Mouse (Mus musculus) heart, embryonic 12.5 days (tissue): ENCODE measurements around the gene Med13. TPM values are rescaled to one million over a fixed set of nuclear protein-coding genes. Genes with fewer than 3 reads are reported as not detected.

Experiments used
- ATAC-seq: fragments of 200-750 bp; cut with Nextera tagmentation; 2 replicates; pipeline ENCODE4 v1.8.0; 2017; ENCODE audit warnings: moderate TSS enrichment, moderate library complexity; ENCODE audit not compliant: insufficient number of reproducible peaks, low FRiP score
- H3K27ac ChIP-seq: fragments of 300-500 bp; sonication (generic); 2 replicates; pipeline ENCODE4 v1.5.1; 2016; ENCODE audit warnings: mild to moderate bottlenecking, moderate library complexity; ENCODE audit not compliant: poor library complexity, severe bottlenecking
- H3K27me3 ChIP-seq: fragments of 300-500 bp; sonication (generic); replicated peaks from 2 replicates; pipeline ENCODE4 v1.6.1; 2016; ENCODE audit warnings: mild to moderate bottlenecking, moderate library complexity
- H3K36me3 ChIP-seq: fragments of 300-500 bp; sonication (generic); 2 replicates; pipeline ENCODE4 v1.6.1; 2016; ENCODE audit warnings: mild to moderate bottlenecking, moderate library complexity
- H3K4me1 ChIP-seq: fragments of 300-500 bp; sonication (generic); replicated peaks from 2 replicates; pipeline ENCODE4 v1.6.1; 2016; ENCODE audit warnings: mild to moderate bottlenecking
- H3K4me2 ChIP-seq: fragments of 300-500 bp; sonication (generic); 2 replicates; pipeline ENCODE4 v1.6.1; 2016; ENCODE audit warnings: mild to moderate bottlenecking, moderate library complexity
- H3K4me3 ChIP-seq: fragments of 300-500 bp; sonication (generic); 2 replicates; pipeline ENCODE4 v1.5.1; 2016; ENCODE audit warnings: mild to moderate bottlenecking
- H3K9ac ChIP-seq: fragments of 300-500 bp; sonication (generic); 2 replicates; pipeline ENCODE4 v1.6.1; 2016; ENCODE audit warnings: mild to moderate bottlenecking, moderate library complexity
- H3K9me3 ChIP-seq: fragments of 300-500 bp; sonication (generic); replicated peaks from 2 replicates; pipeline ENCODE4 v1.6.1; 2016; ENCODE audit warnings: mild to moderate bottlenecking, moderate library complexity
- WGBS: fragments of 180-500 bp; shearing (Covaris S2); methylation state at CpG from one replicate; pipeline ENCODE4 v1.1.7; 2016; 5-methylcytosine and 5-hydroxymethylcytosine counted together
- polyA plus RNA-seq: library from polyadenylated mRNA; unstranded; fragments of >200 nt; fragmentation: Nextera tagmentation; extraction: Ambion mirVana; gene quantifications from 2 replicates; pipeline ENCODE4 v1.2.1, GENCODE M21; 2016

Med13 gene
- 6.5 and 7.6 TPM in 2 replicates for polyA plus RNA-seq

DNA sequence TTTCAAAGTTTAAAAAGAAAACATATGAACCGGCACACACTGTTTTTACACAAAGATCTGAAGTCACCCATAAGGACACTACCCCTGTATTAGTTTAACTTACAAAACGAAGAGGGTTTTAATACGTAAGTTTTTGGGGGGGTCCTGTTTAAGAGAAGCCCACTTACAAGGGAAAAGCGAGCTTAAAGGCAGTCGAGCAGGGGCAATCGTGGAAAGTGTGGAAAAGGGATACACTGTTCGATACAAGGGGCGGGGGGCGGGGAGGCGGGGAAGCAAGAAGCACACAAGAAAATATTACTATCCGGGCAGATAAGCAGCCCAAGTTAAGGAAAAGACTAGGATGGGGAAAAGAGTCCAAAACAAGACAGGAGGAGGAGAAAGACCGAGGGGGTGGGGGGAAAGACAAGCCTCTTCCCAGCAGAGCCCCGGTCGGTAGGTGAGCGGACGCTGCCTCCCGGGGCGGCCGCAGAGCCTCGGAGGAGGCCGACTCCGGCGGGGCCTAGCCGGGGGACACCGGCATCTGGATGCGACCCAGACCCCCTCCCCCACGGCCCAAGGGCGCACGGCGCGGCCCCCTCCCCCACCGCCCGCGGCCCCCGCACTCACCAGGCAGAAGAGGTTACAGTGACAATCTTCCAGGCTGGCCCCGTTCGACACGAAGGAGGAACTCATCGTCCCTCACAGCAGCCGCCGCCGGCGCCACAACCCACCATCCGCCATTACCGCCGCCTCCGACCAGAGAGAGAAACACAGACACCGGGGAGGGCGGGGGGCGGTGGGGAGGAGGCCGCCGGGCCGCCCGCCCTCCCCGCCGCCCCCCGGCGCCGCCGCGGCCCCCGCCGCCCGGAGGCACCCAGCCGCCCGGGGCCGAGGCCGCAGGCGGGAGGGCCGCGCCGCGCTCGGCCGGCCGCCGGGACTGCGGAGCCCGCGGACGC is at the start of gene Med13:
Med13 (minus strand) TSS at position 749 of the 935 bp plus-strand sequence.
- Histone ChIP-seq H3K27ac (peak within 1 kb of the TSS; percentile 98), H3K4me2 (peak within 1 kb of the TSS; percentile 79), H3K4me3 (peak within 1 kb of the TSS; percentile 100), H3K9ac (peak within 1 kb of the TSS; percentile 99), H3K36me3 (peaks cover 11% of the 10 kb centered on the region), H3K9me3 (no peaks in the 10 kb centered on the region), H3K27me3 (no peaks in the 10 kb centered on the region), H3K4me1 (peaks cover 15% of the 10 kb centered on the region)
- 5% methylated on average over 63 of the region's 81 CpGs for WGBS
- ATAC-seq, result peak; percentile 69

DNA sequence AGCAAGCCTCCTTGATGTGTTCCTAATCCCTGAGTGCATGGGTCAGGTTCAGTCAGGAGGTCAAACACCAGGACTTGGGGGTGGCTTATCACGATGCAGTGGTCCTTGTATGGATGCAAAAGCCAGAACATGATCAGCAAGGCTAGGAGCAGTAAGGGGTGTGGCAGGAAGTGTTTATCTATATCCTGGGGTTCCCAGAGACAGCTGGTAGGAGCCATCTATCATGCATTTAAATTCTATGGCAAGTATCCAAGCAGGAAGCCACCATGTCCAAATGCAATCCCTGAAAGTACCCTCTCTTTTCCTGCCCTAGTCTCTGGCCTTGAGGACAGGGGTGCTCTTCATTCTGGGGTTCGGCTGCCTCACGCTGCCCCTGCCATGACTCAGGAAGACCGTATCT is 47.2 kb upstream of the Med13 start:
- Histone ChIP-seq H3K9ac (no peak overlapping the region), H3K4me2 (no peak overlapping the region), H3K36me3 (no peaks in the 10 kb centered on the region), H3K4me1 (peaks cover 10% of the 10 kb centered on the region; the same call in 1 of the 2 replicates), H3K9me3 (no peaks in the 10 kb centered on the region), H3K4me3 (no peak overlapping the region), H3K27me3 (no peaks in the 10 kb centered on the region), H3K27ac (no peak overlapping the region)
- ATAC-seq, result no peak
- WGBS, result 65% methylated on average over 4 of the region's 4 CpGs

DNA sequence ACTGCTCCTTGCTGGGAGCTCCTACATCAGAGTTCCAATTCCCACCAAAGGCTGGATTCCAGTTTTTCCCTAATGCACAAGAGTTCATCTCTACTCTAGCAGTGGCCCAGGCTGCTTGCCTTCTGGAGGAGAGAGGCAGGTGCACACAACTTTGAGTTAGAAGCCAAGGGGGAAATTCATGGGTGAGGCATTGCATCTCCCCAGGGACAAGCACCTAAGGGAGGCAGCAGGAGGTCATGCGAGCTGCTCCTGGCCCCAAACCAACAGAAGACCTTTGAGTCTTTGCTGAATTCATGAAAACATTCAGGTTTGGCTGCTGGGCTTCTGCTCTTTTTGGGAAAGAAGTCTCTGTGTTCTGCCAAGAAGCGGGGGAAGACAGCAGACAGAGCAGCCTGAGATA is 46.4 kb upstream of the Med13 start:
- H3K4me1 ChIP-seq, result peaks cover 10% of the 10 kb centered on the region; the same call in 1 of the 2 replicates
- H3K27ac ChIP-seq, result no peak overlapping the region
- 82% methylated on average over 2 of the region's 2 CpGs for WGBS
- no peak overlapping the region for H3K9ac ChIP-seq
- no peak overlapping the region for H3K4me2 ChIP-seq
- H3K9me3 ChIP-seq, result no peaks in the 10 kb centered on the region
- H3K4me3 ChIP-seq, result no peak overlapping the region
- ATAC-seq, result no peak
- H3K27me3 ChIP-seq, result no peaks in the 10 kb centered on the region
- H3K36me3 ChIP-seq, result no peaks in the 10 kb centered on the region

- H3K27me3 ChIP-seq, result no peaks in the 10 kb centered on the region
- peaks cover 14% of the 10 kb centered on the region for H3K4me1 ChIP-seq
- ATAC-seq, result no peak
- no peak overlapping the region for H3K4me3 ChIP-seq
- H3K9ac ChIP-seq, result no peak overlapping the region
- no peaks in the 10 kb centered on the region for H3K9me3 ChIP-seq
- H3K4me2 ChIP-seq, result no peak overlapping the region
- H3K27ac ChIP-seq, result no peak overlapping the region
- H3K36me3 ChIP-seq, result no peaks in the 10 kb centered on the region
- WGBS, result 82% methylated on average over 9 of the region's 9 CpGs
Measured at GRCm38 (mm10) chr11:86399241-86400107, 42.1 kb upstream of the Med13 start.

- peaks cover 11% of the 10 kb centered on the region for H3K4me1 ChIP-seq
- H3K36me3 ChIP-seq, result no peaks in the 10 kb centered on the region
- no peak overlapping the region for H3K4me3 ChIP-seq
- H3K27ac ChIP-seq, result no peak overlapping the region
- no peaks in the 10 kb centered on the region for H3K9me3 ChIP-seq
- no peaks in the 10 kb centered on the region for H3K27me3 ChIP-seq
- 63% methylated on average over 5 of the region's 5 CpGs for WGBS
- no peak overlapping the region for H3K9ac ChIP-seq
- ATAC-seq, result no peak
- H3K4me2 ChIP-seq, result no peak overlapping the region
Measured at GRCm38 (mm10) chr11:86396950-86397594, 39.7 kb upstream of the Med13 start.

DNA sequence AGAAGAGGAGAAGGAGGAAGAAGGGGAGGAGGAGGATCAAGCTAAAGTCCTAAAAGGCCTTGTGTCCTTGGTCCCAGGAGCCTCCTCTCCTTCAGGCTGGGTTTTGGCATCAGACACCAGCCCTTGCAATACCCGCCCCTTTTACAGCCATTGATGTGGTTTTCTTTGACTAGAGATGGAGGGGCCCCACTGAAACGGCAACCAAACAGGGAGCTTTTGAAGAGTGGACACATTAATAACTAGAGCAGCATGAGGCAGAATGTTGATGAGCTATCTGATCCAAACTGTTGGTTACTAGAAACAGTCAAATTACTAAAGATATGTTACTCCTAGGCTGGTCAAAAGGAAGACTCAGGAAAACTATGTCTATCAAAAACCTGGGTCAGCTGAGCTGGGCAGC is 39.1 kb upstream of the Med13 start:
- Histone ChIP-seq H3K9ac (no peak overlapping the region), H3K27me3 (no peaks in the 10 kb centered on the region), H3K36me3 (no peaks in the 10 kb centered on the region), H3K9me3 (no peaks in the 10 kb centered on the region), H3K4me3 (no peak overlapping the region), H3K4me2 (no peak overlapping the region), H3K4me1 (peaks cover 15% of the 10 kb centered on the region), H3K27ac (no peak overlapping the region)
- WGBS, result 68% methylated on average over 2 of the region's 2 CpGs
- no peak for ATAC-seq

- H3K9me3 ChIP-seq, result no peaks in the 10 kb centered on the region
- 0 out of 2 replicates have a peak overlapping the region, but pooled peaks have one; percentile 29 for H3K9ac ChIP-seq
- ATAC-seq, result no peak
- H3K4me2 ChIP-seq, result peak overlapping the region; percentile 50
- H3K27me3 ChIP-seq, result no peaks in the 10 kb centered on the region
- H3K36me3 ChIP-seq, result no peaks in the 10 kb centered on the region
- no peak overlapping the region for H3K4me3 ChIP-seq
- no peak overlapping the region for H3K27ac ChIP-seq
- peaks cover 16% of the 10 kb centered on the region for H3K4me1 ChIP-seq
- 4% methylated on average over 9 of the region's 9 CpGs for WGBS
Measured at GRCm38 (mm10) chr11:86395513-86396125, 38.2 kb upstream of the Med13 start.

DNA sequence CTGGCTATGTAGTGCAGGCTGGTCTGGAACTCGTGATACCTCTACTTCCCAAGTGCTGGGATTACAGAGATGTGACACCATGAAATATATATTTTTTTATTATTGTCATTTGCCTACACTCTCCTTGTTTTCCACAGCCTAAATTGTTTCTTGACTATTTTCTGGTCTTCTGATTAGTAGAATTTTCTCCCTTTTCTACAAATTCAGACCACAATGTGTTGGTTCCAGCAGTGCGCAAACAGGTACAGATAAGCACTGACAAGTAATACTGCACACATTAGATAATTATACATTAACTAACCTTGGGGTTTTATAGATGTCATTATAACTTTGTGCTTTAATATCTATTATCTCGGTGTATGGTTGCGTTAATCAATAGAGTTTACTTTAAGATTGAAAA is 37.7 kb upstream of the Med13 start:
- Histone ChIP-seq H3K9ac (no peak overlapping the region), H3K27ac (no peak overlapping the region), H3K4me1 (peaks cover 16% of the 10 kb centered on the region), H3K27me3 (no peaks in the 10 kb centered on the region), H3K4me3 (no peak overlapping the region), H3K36me3 (no peaks in the 10 kb centered on the region), H3K9me3 (no peaks in the 10 kb centered on the region), H3K4me2 (peak overlapping the region; percentile 50; the same call in 1 of the 2 replicates)
- no peak for ATAC-seq
- 82% methylated on average over 4 of the region's 4 CpGs for WGBS

- no peak overlapping the region for H3K9ac ChIP-seq
- no peak overlapping the region for H3K4me3 ChIP-seq
- H3K4me1 ChIP-seq, result peaks cover 25% of the 10 kb centered on the region
- WGBS, result 61% methylated on average over 7 of the region's 7 CpGs
- H3K4me2 ChIP-seq, result no peak overlapping the region
- no peaks in the 10 kb centered on the region for H3K9me3 ChIP-seq
- no peaks in the 10 kb centered on the region for H3K36me3 ChIP-seq
- H3K27ac ChIP-seq, result no peak overlapping the region
- H3K27me3 ChIP-seq, result no peaks in the 10 kb centered on the region
- no peak for ATAC-seq
Measured at GRCm38 (mm10) chr11:86391687-86392086, 34.3 kb upstream of the Med13 start.

DNA sequence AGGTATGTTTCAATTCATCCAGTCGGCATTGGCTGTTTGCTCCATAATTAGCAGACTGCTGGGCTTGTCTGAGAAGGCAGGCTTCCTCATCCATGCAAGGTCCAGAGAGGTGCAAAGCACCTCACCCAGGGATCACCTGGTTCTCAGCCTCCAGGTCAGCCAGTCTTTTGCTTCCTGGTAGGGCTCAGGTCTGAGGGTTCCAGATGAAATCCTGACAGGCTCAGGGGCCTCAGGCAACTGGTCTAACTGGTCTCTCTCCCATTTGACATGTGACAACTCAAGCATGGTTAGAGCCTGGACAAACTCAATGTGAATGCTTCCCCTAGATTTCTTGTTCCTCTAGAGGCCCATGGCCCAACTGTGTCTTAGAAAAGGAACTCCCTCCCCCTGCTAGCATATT is 32.9 kb upstream of the Med13 start:
- H3K4me3 ChIP-seq, result no peak overlapping the region
- no peaks in the 10 kb centered on the region for H3K36me3 ChIP-seq
- H3K4me1 ChIP-seq, result peaks cover 18% of the 10 kb centered on the region
- no peaks in the 10 kb centered on the region for H3K27me3 ChIP-seq
- WGBS, result 55% methylated on average over 1 of the region's 1 CpGs
- H3K9ac ChIP-seq, result no peak overlapping the region
- no peak overlapping the region for H3K4me2 ChIP-seq
- ATAC-seq, result no peak
- H3K9me3 ChIP-seq, result no peaks in the 10 kb centered on the region
- no peak overlapping the region for H3K27ac ChIP-seq
